Mouse (Mus musculus): ENCODE data around the gene Rnf208.

Rnf208 gene

GRCm38 (mm10) chr2:25224766-25225752 is 17.0 kb upstream of the Rnf208 start:
- peak; percentile 99 for DNase-seq (ENCODE audit: low read depth, low spot score)

GRCm38 (mm10) chr2:25225811-25226379 is 16.2 kb upstream of the Rnf208 start:
- DNase-seq (ENCODE audit: low read depth, low spot score) = peak; percentile 20

DNA sequence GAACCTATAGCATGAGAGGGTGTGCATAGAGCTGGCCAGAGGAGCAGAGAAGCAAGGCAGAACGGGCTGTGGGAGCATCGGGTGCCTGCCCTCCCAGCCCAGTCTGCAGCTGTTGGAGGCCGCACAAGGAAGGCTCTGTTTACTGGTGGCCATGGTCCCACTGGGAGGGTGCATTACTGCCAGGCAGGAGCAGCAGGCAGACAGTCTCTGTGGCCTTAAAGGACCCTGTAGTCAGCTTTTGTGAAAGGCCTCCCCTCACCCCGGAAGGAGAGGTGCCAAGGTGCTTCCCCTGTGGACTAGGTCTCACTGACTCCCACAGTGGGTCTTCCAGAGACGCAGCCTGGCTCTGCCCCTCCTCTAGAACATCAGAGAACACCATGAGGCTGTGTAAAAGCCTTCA is 15.2 kb upstream of the Rnf208 start:
- no peak for DNase-seq (ENCODE audit: low read depth, low spot score)

DNA sequence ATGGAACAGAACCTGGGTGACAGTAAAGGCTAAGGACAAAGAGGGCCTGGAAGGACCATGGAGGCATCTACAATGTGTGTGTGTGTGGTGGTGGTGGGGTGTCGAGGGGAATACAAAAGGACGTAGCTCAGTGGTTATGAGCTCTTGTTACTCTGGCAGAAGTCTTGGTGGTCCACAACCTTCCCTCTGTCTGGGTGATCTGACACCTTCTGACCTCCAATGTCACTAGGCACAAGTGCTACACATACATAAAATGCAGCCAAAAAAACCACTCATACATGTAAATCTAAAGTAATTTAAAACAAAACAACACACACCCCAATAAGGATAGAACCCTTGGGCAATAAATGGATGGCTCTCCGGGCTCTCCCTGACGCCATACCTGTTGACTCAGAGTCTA is 14.6 kb upstream of the Rnf208 start:
- DNase-seq (ENCODE audit: low read depth, low spot score) = no peak

DNA sequence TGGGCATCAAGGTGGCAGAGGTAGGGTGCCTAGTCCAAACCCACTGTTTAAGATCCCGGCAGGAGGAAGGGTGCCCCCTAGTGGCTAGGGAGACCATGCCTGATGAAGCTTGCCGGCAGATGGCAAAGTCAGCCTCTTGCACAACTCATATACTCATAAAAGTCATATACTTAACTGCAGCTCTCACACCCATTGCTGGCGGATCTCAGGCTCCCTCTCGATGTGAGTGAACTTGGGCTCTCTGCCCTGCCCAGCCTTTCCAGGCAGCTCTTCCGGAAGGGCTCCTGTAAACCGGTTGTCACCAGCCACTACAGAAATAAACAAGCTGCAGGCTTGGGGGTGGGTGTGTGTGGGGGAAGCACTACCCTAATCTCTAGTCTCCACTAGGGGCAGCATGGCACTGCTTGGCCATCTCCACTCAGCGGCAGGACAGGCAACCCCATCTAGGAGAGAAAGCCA is 13.6 kb upstream of the Rnf208 start:
- peak; percentile 93 for DNase-seq (ENCODE audit: low read depth, low spot score)

GRCm38 (mm10) chr2:25228995-25229530 is 13.0 kb upstream of the Rnf208 start:
- DNase-seq (ENCODE audit: low read depth, low spot score) = no peak

DNA sequence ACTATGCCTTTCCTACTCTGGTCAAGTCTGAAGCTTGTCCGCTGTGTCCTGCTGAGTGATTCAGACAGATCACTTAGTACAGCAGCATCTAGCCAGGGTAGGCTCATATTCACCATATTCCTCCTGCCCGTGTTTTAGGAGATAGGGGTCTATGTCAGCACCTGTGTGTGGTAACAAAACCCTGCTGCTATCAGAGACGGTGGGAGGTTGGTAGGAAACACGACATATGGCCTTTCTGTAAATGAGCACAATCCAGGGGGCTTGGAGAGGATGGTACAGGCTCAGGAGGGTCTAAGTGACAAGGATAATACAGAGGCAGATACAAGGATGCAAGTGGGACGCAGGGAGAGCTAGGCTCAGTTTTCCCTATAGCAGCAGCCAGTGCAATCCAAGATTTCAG is 12.5 kb upstream of the Rnf208 start:
- DNase-seq (ENCODE audit: low read depth, low spot score) = no peak

- DNase-seq (ENCODE audit: low read depth, low spot score) = no peak
These were observed 11.5 kb upstream of the Rnf208 start for GRCm38 (mm10) chr2:25230581-25230980.

- DNase-seq (ENCODE audit: low read depth, low spot score) = no peak
These were observed 11.0 kb upstream of the Rnf208 start for GRCm38 (mm10) chr2:25231038-25231437.

DNA sequence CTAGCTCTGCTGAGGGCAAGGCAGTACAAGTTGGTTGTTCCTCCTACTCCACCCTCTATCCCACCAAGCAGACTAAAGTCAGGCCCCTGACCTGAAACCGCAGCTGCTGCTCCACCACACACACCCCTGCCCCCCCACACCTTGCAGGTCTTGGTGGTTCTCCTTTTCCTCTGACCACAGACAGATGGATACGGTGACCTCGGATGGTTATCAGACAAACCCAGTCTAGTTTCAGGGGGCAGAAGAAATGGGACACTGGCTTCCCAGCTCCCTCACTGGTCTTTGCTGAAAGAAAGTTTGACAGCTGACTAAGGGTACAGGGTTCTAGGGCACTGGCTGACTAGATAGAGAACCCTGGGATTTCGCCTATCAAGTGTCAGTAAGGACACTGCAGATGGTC is 8.6 kb upstream of the Rnf208 start:
- DNase-seq (ENCODE audit: low read depth, low spot score) = no peak

- no peak for DNase-seq (ENCODE audit: low read depth, low spot score)
These were observed 8.0 kb upstream of the Rnf208 start, which contains the start of gene Slc34a3 for GRCm38 (mm10) chr2:25234050-25234449. TSS of gene Slc34a3 (minus strand) at chr2:25234364.

GRCm38 (mm10) chr2:25234551-25235220 is 7.4 kb upstream of the Rnf208 start:
- no peak for DNase-seq (ENCODE audit: low read depth, low spot score)

DNA sequence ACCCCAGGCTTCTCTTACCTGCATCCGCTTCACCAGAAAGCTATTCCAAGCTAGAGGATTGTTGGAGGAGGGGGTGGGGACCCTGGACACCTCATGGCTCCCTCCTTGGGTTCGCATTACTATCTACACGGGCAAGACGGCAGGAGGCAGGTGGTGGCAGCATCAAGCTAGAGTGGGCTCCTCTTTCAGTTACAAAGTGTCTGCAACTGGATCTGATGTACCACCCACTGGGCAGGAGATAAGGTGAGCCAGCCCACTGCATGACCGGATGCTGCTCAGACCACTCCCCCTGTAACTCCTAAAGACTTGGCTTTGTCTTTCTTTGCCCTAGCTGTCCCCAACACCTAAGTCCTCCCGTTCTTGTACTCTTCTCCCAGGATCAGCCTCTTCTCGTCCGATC is 5.4 kb upstream of the Rnf208 start, which contains the start of gene Rnf224:
Rnf224 (minus strand) TSS at position 174 of the 400 bp plus-strand sequence.
- DNase-seq (ENCODE audit: low read depth, low spot score) = no peak

DNA sequence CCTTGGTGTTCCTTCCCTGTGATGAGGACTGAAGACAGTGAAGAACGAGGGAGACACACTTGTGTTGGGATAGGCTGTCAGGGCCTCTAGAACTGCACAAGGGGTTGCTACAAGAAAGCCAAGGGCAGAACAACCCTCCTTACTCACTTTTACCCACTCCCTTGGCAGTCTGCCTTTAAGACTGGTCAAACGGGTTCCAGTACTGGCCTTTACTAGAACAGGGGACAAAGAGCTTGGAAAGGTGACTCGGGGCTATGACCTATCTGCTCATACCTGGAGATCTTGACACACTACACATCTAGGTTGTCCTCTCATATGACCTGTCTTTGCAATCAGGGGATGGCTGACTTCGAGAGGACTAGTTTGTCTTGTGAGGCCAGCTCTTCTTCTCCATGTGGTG is 4.5 kb upstream of the Rnf208 start:
- no peak for DNase-seq (ENCODE audit: low read depth, low spot score)

DNA sequence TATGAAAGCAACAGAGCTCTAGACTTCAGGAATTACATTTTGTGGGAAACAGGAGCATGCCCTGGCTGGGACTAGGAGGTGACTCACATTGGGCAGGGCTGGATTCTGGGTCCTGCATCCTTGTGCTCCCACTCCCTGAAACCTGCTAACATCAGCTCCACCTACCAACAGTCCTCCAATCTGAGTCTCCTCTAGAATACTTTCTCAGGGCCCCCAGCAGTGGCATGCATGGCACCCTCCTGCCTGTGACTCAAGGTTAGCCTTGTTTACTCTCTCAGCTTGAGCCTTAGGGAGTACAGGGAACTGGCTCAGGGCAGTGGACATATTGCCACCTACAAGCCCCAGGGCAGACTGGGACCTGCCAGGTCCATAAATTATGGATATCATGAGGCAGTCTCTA is 3.9 kb upstream of the Rnf208 start:
- peak; percentile 38 for DNase-seq (ENCODE audit: low read depth, low spot score)

DNA sequence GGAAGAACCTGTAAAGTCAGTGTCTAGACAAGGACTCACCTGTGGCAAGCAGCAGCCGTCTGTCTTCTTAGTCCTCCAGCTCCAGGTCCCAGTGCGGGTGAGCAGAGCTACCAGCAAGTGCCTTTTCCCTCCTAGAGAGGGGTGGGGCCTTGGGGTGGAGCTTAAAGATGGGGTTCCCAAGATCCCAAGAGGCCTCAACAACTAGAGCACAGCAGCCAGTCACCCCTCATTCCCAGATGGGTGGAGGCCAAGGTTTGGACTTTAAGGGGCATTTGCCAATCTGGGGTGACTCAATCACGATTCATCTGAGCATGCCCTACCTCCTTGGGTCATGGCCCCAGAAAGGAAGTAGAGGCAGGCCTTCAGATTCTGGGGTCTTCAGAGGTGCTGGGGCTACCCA is 2.3 kb upstream of the Rnf208 start:
- DNase-seq (ENCODE audit: low read depth, low spot score) = no peak

GRCm38 (mm10) chr2:25240310-25240709 is 1.7 kb upstream of the Rnf208 start:
- no peak for DNase-seq (ENCODE audit: low read depth, low spot score)

DNA sequence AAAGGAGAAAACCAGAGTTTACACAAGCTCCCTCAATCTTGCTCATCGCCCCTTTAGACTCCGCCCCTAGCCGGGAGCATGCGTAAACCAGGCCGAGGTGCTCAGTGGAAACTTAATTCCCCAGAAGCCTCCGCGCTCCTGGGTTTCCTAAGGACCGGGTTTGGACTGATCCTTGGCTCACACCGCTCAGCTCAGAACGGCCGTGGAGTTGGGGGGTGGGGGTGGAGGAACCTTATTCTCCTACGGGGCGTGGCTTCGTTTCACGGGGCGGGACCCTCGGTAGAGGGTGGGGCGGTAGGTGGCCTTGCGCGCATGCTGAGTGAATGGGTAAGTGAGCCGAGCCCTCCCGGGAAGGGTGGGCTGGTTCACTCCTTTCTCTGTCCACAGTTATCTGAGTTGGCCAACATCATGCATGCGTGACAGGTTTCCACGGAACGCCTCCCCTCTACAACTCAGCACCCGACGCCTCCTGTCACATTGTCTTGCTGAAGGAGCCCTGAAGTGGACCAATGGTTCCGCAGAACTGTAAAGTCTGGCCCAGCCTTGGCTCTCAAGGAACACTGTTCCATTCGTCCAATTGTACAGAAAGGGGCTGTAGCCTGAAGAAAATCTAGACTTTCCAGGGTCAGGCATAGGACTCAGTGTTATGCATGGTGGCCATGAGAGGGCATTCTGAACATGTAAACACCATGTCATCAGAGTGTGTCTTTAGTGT is 1.2 kb upstream of the Rnf208 start:
- DNase-seq (ENCODE audit: low read depth, low spot score) = no peak

DNA sequence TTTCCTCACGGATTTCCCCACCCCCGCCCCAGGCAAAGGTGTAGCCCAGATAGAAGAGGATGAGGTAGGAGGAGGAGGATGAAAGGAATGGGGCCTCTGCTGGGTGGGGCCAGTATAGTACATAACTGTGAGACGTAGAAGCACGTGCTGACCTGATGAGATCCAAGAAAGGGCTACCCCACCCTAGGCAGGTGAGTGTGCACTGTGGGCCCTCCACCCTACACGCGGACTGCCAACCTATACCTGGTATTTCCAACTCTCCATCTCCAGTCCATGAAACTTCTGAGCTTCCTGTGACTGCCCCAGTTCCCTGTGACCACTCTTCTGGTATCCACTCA is 648 bp upstream of the Rnf208 start:
- no peak for DNase-seq (ENCODE audit: low read depth, low spot score)

DNA sequence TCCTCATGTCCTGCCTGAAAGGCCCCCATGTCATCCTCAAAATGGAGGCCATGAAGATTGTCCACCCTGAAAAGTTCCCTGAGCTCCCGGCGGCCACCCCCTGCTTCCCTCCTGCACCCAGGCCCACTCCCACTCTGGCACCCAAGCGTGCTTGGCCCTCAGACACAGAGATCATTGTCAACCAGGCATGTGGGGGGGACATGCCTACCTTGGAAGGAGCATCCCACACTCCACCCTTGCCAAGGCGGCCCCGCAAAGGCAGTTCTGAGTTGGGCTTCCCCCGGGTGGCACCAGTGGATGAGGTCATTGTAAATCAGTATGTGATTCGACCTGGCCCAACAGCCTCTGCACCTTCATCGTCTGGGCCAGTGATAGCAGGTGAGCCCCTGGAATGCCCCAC is 1.3 kb downstream of the Rnf208 start:
- no peak for DNase-seq (ENCODE audit: low read depth, low spot score)

GRCm38 (mm10) chr2:25244144-25244543 is 2.1 kb downstream of the Rnf208 start:
- DNase-seq (ENCODE audit: low read depth, low spot score) = no peak
